Mouse (Mus musculus): ENCODE results near the gene Gm45233. TPM values are rescaled to one million over a fixed set of nuclear protein-coding genes. Genes with fewer than 3 reads are reported as not detected.
"Not testable (repeated sequence)": the region's sequence is repeated elsewhere in the genome, so short reads cannot be mapped to it uniquely, and the experiment has no call there.

The Gm45233 gene
- 1 to 10 TPM in 1 of 4 experiments, under 1 TPM in 2, not detected in 1; 0.35 to 3.3 (median 0.80) TPM for total RNA-seq (2022)

GRCm38 (mm10) chr7:43443917-43444293, at the start of gene Gm45233, which contains the start of gene Etfb:
Gene Gm45233 (plus strand): TSS chr7:43444128.
Gene Etfb (plus strand): TSS chr7:43444083.
- DNase-seq, result peak; percentile 97

DNA sequence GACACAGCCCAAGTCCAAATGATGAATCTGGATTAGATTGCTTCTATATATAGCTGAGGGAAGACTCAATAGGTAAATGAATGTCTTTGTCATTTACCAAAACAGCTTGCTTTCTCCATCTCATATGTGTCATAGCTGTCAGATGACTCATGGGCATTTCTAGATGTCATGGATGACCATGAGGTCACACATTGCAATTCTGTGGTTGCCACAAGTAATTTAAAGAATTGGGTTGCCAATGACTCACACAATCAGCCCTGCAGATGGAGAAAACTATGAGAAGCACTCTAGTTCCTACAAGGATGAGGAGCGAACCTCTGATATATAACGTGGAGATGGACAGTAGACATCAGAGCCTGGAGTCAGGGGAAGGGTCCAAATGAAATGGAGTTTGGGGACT, 44.4 kb upstream of the Gm45233 start:
- no peak for DNase-seq

GRCm38 (mm10) chr7:43402718-43403117, 41.2 kb upstream of the Gm45233 start:
- no peak for DNase-seq

DNA sequence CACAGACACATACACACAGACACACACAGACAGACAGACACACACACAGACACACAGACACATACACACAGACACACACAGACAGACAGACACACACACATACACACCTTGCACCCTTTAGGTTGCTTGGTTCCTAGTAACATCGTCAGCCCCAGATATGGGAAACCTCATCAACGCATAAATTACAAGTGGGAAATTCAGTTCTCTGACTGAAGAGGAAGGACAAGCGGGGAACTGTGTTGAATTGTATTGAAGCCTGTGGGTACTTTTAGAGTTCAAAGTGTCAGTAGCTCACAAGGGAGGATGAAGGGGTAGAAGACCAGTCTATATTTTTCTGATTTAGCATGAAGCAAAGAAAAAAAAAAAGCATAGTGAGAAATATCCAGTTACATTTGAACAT, 36.4 kb upstream of the Gm45233 start:
- DNase-seq, result no peak

DNA sequence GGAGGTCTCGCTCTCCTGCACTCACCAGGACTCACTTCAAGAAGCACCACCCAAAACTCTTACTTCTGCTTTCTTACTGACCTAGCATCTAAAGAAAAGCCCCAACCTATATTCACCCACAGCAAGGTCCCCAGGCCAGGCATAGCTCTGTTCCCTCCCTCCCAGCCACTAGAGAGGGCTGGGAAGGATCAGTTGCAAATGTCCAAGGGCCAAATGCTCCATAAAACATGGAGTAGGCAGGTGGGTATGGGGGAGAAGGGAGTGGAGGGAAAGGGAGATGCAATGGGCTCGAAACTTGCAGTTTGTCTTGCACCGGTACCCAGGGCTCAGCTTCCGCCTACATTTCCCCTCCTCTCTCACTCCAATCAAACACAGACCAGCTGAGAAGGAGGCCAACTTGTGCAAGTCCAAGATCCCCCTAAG, 35.8 kb upstream of the Gm45233 start, which contains the start of gene Siglecg:
Gene Siglecg (plus strand): TSS at position 74 of the 423 bp plus-strand sequence.
- DNase-seq, result no peak

GRCm38 (mm10) chr7:43409084-43409483, 34.8 kb upstream of the Gm45233 start:
- no peak for DNase-seq

DNA sequence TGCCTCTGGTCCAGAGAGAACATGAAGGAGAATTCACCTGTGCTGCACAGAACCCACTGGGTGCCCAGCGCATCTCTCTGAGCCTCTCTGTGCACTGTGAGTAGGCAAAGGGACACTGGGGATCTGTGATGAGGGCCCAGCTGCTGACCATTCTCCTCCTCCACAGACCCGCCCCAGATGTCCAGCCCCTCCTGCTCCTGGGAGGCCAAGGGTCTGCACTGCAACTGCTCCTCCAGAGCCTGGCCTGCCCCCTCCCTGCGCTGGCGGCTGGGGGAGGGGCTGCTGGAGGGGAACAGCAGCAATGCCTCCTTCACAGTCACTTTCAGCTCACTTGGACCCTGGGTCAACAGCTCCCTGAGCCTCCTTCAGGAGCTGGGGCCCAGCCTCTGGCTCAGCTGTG, 32.2 kb upstream of the Gm45233 start:
- not testable (repeated sequence) for DNase-seq

DNA sequence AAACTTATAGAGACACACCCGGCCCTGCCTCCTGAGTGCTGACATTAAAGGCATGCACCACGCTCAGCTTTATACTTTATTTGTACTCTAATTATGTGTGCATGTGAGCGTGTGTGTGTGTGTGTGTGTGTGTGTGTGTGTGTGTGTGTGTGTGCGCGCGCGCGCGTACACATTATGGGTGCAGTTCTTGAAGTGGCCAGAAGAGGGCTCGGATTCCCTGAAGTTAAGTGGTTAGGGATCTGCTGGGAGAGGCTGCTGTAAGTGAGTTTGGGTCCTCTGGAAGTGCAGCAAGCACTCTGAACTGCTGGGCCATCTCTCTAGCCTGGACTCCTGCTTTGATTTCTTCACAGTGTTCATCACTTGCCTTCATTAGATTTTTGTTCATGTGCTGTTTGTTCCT, 26.6 kb upstream of the Gm45233 start:
- no peak for DNase-seq

- peak; percentile 67 for DNase-seq
These were observed 20.8 kb upstream of the Gm45233 start for GRCm38 (mm10) chr7:43422995-43423617.

- no peak for DNase-seq
These were observed 19.8 kb upstream of the Gm45233 start for GRCm38 (mm10) chr7:43423991-43424625.

GRCm38 (mm10) chr7:43427406-43427805, 16.5 kb upstream of the Gm45233 start, which contains the start of gene Lim2:
Gene Lim2 (plus strand): TSS chr7:43427670.
- DNase-seq, result no peak

GRCm38 (mm10) chr7:43429500-43429899, 14.4 kb upstream of the Gm45233 start:
- no peak for DNase-seq

- DNase-seq, result no peak
These were observed 11.0 kb upstream of the Gm45233 start for GRCm38 (mm10) chr7:43432891-43433290.

- DNase-seq, result no peak
These were observed 9.3 kb upstream of the Gm45233 start for GRCm38 (mm10) chr7:43434676-43435075.

GRCm38 (mm10) chr7:43436341-43437255, 7.3 kb upstream of the Gm45233 start, which contains the start of gene Nkg7:
Gene Nkg7 (plus strand): TSS chr7:43437073.
- DNase-seq, result no peak

- DNase-seq, result no peak
These were observed 5.3 kb upstream of the Gm45233 start for GRCm38 (mm10) chr7:43438611-43439010.

- DNase-seq, result no peak
These were observed 3.4 kb upstream of the Gm45233 start, which contains the start of gene Cldnd2 for GRCm38 (mm10) chr7:43440482-43440881. Gene Cldnd2 (plus strand): TSS chr7:43440782.

DNA sequence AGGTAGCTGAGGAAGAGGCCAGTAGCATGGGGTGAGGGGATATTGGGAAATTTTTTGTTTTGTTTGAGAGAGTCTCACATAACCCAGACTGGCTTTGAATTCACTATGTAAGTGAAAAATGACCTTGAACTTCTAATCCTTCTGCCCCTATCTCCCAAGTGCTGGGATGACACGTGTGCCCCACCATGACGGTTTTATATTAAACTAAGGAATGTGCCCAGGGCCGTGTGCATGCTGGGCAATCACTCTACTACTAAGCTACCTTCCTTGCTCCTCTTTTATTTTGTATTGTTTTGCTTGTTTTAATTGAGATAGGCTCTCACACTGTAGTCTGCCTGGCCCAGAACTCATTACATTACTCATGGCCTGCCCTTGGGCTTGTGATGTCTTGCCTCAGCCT, 2.9 kb upstream of the Gm45233 start:
- DNase-seq, result no peak

DNA sequence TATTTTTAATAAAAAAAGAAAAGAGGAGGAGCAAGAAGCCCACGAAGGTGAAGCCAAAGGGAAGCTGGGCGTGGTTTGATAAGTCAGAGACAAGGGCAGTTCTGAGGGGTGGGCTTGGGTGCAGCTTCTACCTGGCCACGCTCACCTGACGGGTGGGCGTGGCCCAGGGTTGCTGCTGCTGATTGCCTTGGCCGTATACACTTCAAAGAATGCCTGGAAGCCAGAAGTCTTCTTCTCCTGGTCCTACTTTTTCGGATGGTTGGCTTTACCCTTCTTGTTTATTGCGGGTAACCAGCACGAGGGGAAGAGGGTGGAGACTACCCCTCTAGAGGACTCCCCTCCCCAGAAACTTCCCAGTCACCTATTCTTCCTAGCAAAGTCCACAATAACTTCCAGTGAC, 1.2 kb upstream of the Gm45233 start:
- no peak for DNase-seq

DNA sequence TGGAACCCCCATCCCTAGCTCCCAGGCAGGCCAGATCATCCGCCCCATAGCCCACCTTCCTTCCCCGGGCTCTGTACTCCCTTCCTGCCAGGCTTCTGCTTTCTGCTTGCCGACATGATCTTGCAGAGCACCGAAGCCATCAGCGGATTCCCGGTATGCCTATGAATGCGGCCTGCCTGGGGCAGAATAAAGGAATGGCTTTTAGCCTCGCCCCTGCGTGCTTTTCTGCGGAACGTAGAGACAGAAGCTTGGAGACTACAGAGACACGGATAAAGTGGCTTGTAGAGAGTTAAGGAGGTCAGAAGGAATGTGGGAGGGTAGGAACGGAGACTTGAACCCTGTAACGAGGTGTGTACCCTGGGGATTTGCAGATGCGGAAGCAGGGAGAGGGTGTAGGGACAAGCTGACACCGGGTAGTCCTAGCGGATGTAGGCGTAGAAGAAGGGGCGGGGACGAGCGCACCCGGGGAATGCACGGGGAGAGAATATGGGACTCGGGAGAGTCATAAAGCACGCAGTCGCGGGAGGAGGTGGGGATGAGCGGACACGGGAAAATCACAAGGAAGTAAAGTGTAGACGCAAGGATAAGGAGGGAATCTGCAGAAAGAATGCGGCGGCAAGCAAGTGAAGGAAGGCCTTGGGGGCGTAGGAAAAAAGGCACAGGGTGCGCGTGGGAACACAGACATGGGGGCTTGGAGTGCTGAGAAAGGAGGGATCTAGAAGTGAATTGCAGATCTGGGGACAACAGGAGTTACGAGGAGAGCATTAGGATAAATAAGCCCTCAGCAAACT, 607 bp upstream of the Gm45233 start:
- peak; percentile 84 for DNase-seq

- no peak for DNase-seq
These were observed 3.9 kb downstream of the Gm45233 start for GRCm38 (mm10) chr7:43447801-43448200.

GRCm38 (mm10) chr7:43448246-43448645, 4.3 kb downstream of the Gm45233 start:
- no peak for DNase-seq
